Mouse (Mus musculus) cerebellum, adult 9-11 months (tissue): Measurements from ENCODE around the gene Fut11.
A peak's percentile ranks its signal among the peaks of the same experiment; 100 is the strongest.
"Not testable (repeated sequence)": the region's sequence is repeated elsewhere in the genome, so short reads cannot be mapped to it uniquely, and the experiment has no call there.

Experiments
- DNase-seq: peaks from one replicate; pipeline ENCODE4 v3.0.0; 2022

Fut11 gene

GRCm38 (mm10) chr14:20677906-20678305 is 16.9 kb upstream of the Fut11 start:
- DNase-seq, result no peak

GRCm38 (mm10) chr14:20681742-20682141 is 13.0 kb upstream of the Fut11 start:
- DNase-seq, result no peak

GRCm38 (mm10) chr14:20682498-20682897 is 12.3 kb upstream of the Fut11 start:
- no peak for DNase-seq

- DNase-seq, result no peak
Measured at GRCm38 (mm10) chr14:20686576-20686975, 8.2 kb upstream of the Fut11 start.

DNA sequence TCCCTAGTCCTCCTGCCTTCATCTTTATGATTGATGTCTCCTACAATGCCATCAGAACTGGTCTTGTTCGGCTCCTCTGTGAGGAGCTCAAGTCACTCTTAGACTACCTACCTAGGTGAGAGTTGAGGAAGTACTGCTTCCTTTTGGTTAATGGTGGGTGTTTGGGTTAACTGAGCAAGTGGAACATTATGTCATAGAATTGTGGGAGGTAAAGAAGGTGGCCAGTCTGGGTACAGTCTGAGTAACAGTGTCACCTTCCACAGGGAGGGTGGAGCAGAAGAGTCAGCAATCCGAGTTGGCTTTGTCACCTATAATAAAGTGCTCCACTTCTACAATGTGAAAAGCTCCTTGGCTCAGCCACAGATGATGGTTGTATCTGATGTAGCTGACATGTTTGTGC is 5.8 kb upstream of the Fut11 start:
- DNase-seq, result no peak

DNA sequence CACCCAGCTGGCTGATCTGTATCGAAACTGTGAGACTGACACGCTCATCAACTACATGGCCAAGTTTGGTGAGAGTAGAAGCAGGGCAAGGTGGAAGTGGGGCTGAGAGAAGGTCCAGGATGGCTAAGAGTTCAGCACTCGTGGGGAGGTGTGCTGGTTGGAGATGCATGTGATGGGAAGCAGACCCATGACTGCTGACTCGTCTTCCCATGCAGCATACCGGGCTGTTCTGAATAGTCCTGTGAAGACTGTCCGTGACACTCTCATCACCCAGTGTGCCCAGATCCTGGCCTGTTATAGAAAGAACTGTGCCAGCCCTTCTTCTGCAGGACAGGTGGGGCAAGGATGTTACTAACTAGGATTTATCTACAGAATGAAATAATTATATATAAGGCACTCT is 3.0 kb upstream of the Fut11 start:
- no peak for DNase-seq

- no peak for DNase-seq
Measured at GRCm38 (mm10) chr14:20693589-20694101, 1.1 kb upstream of the Fut11 start.

DNA sequence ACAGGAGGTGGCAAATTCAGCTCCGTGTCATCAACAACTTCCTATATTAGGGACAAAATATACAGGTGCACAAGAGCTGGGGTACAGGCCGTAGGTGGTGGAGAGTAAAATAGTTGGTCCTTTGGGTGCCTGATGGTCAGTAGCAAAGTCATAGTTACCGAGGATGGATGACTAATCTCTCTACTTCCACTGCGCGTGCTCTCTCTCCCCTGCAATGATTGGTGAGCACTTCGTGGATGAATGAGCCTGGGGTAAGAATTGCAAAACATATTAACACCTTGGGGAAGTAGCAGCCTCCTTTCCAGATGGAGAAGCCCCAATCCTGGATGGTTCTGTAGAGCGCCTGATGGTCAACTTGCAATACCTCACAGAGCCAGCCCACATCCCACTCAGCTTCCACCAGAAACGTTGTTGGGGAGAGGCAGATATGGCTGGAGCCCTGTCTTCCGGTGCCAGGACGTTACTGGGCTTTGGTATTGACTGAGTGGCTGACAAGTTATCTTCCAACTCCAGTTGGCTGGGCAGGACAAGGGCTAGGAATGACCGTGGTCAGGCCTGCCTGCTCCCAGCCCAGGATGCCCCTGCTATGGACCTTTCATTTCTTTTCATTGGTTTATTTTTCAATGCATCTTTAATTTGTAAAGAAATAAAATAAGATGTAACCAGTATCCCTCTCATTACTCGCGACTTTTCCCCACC is 434 bp upstream of the Fut11 start:
- DNase-seq, result no peak

- peak; percentile 60 for DNase-seq
Measured at GRCm38 (mm10) chr14:20695761-20696520, 1.2 kb downstream of the Fut11 start.

DNA sequence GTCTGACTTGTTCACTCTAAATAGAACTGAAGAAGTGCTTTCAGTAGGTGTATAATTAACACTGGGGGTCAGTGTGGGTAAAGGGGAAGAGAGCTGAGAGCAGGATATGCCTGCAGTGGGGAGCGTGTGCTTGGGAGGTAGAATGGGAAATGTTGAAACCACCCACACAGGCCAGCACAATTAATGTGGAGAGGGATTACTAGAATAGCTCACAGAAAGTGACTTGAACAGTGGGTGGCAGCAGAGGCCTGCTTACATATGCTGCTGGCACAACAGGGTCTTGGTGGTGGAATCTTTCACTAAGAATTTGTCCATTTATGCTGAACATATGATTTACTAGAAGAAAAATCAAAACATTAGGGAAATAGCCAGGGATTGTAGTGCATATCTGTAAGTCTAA is 2.2 kb downstream of the Fut11 start:
- peak; percentile 50 for DNase-seq

DNA sequence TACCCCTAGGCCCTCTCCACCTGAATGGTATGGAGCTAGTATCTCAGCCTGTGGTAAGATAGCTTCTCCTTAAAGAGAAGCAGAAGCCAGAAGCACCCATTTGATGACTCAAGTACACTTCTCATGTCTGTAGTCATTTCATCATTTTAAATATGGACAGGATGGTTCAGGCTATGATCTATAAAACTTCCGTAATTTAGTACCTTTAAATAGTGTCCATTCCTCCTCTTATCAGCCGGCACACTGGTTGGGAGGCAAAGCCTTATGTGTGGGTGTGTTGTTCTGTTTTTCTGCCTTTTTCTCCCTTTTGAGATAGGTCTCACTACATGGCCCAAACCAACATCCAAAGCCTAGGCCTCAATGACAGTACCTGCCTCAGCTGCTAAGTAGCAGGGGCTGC is 3.7 kb downstream of the Fut11 start:
- DNase-seq, result no peak

GRCm38 (mm10) chr14:20700362-20700761 is 5.6 kb downstream of the Fut11 start:
- no peak for DNase-seq

DNA sequence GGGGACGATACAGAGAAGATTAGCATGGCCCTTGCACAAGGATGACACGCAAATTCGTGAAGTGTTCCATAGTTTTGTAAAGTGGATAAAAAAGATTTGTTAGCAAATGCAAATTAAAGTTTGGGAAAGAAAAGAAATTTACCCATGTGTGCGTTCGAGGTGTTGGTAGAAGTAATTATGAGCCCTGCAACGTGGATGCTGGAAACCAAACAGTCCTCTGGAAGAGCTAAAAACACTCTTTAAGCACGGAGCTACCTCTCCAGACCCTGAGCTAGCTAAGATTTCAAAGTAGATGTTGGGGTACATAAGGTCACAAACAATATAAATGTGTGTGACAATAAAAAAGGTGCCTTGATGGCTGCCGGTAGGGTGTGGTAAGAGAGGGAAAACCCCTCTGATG is 6.8 kb downstream of the Fut11 start:
- DNase-seq, result no peak

GRCm38 (mm10) chr14:20702096-20702740 is 7.5 kb downstream of the Fut11 start:
- DNase-seq, result no peak

GRCm38 (mm10) chr14:20702741-20703381 is 8.1 kb downstream of the Fut11 start, which contains the start of gene Chchd1:
Chchd1 (plus strand) TSS chr14:20703006.
- DNase-seq, result peak; percentile 88

GRCm38 (mm10) chr14:20703461-20703860 is 8.7 kb downstream of the Fut11 start:
- not testable (repeated sequence) for DNase-seq

DNA sequence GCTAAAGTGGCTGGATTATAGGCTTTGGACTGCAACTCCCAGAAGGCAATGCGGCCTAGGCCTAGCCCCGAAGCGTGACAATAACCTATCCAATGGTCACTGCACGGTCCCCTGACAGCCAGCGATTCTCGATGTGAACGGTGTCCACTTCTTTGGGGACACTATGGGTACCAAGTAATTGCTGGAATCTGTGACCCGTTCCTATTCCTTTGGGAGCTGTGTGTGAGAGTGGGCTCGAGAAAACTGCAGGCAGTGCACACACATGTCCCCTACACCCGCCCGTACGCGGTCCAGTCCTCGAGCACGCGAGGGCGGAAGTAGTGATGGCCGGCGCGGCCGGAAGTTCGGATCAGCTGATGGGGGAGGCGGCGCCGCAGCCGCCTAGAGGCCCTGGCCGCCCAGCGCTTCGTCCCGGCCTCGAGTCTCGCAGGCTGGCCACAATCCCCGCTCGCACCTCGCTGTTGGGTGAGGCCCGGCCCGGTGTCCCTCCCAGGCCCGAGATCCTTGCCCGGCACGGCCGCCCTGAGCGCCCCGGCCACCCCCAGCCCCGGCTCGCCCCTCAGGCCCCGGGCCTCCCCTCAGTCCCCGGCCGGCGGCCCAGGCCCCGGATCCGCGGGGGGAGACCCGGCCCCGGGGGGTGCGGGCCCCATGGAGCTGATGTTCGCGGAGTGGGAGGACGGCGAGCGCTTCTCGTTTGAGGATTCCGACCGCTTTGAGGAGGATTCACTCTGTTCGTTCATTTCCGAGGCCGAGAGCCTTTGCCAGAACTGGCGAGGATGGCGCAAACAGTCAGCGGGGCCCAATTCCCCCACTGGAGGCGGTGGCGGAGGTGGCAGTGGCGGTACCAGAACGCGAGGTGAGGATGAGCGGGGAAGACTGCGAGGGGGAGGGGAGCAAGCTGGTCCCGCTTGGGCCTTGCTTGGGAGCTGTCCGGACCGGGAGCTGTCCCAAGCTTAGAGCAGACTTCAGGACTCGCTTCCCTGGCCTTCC is 12.7 kb downstream of the Fut11 start, which contains the start of gene Zswim8:
Gene Zswim8 (plus strand): TSS at position 352 of the 990 bp plus-strand sequence.
- DNase-seq, result peak; percentile 91

GRCm38 (mm10) chr14:20708239-20708638 is 13.5 kb downstream of the Fut11 start:
- no peak for DNase-seq

DNA sequence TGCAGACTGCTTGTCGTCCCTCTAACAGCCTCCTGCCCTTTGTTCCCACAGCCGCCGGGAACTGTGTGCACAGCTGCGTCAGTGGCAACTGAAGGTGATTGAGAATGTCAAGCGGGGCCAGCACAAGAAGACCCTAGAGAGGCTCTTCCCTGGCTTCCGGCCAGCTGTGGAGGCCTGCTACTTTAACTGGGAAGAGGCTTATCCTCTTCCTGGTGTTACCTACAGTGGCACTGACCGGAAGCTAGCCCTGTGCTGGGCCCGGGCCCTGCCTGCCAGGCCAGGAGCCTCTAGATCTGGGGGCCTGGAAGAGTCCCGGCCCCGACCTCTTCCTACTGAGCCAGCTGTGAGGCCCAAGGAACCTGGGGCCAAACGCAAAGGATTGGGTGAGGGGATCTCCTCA is 19.1 kb downstream of the Fut11 start:
- no peak for DNase-seq

- no peak for DNase-seq
Measured at GRCm38 (mm10) chr14:20718443-20718842, 23.7 kb downstream of the Fut11 start.

DNA sequence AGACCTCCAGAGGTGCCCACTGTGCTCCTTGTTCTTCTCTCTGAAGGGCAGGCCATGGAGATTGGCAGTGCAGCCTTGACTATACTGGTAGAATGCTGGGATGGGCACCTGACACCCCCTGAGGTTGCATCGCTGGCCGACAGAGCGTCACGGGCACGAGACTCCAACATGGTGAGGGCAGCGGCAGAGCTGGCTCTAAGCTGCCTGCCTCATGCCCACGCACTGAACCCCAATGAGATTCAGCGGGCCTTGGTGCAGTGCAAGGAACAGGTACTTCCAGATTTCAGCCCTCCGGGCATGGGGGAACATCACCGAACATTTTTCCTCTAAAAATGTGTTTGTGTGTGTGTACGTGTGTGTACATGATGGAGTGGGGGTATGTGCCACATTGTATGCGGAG is 25.0 kb downstream of the Fut11 start:
- no peak for DNase-seq

DNA sequence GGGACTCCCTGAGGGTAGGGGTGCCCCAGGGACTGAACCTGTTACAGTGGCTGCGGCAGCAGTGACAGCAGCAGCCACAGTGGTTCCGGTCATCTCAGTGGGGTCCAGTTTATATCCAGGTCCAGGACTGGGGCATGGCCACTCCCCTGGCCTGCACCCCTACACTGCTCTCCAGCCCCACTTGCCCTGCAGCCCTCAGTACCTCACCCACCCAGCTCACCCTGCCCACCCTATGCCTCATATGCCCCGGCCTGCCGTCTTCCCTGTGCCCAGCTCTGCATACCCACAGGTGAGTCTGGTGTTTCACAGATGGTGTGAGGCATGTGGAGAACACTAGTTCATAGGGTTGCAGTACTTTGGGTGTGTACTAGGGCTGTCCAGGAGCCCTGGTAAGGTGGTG is 26.6 kb downstream of the Fut11 start:
- DNase-seq, result no peak
